Mouse (Mus musculus) bone marrow macrophage, adult 2 months (primary cell): ENCODE measurements around the gene Edem2. TPM values are rescaled to one million over a fixed set of nuclear protein-coding genes. Genes with fewer than 3 reads are reported as not detected.
A peak's percentile ranks its signal among the peaks of the same experiment; 100 is the strongest.

ENCODE experiments used
- H3K27ac ChIP-seq: 2 replicates; pipeline ENCODE4 v1.5.1; 2012; ENCODE audit warnings: low read depth, low read length; ENCODE audit not compliant: insufficient read depth
- H3K4me1 ChIP-seq: 2 replicates; pipeline ENCODE4 v1.6.1; 2012; ENCODE audit warnings: low read length; ENCODE audit not compliant: control insufficient read depth, insufficient read depth
- H3K4me3 ChIP-seq: 2 replicates; pipeline ENCODE4 v1.5.1; 2012; ENCODE audit warnings: mild to moderate bottlenecking, low read length, moderate library complexity; ENCODE audit not compliant: insufficient read depth
- CTCF ChIP-seq: IDR thresholded peaks from 2 replicates; pipeline ENCODE4 v1.5.1; 2012; ENCODE audit warnings: low read depth, mild to moderate bottlenecking, low read length, moderate library complexity
- POLR2A ChIP-seq: IDR thresholded peaks from 2 replicates; pipeline ENCODE4 v1.6.1; 2012; ENCODE audit warnings: mild to moderate bottlenecking, low read depth, low read length, borderline replicate concordance
- polyA plus RNA-seq: library from polyadenylated mRNA; stranded (reverse); fragments of >200 nt; gene quantifications from 2 replicates; pipeline ENCODE4 v1.2.4, GENCODE M21; 2012; ENCODE audit not compliant: missing spikeins, insufficient read depth, insufficient read length

Gene Edem2
- 44.3 and 46.4 TPM in 2 replicates for polyA plus RNA-seq

DNA sequence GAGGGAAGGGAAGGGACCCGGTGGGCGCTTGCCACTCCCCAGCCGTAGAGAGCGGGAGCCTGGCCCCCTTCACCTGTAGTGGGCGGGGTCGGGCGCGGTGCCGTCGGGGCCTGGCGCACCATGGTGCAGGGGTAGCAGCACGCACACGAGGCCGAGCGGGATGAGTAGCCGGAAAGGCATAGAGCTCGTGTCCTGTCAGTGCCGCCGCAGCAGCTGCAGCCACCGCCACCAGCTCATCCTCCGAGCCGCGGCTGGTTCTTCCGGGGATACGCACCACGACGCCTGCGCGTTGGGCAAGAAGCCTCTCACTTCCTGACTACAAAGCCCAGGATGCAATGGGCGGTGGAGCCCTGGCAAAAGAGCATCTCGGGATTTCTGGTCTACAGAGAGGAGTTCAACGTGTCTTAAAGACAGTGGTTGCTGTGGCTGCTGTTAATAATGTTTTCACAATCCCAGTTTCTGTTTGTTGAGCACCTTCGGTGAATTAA, at the start of gene Edem2:
Edem2 (minus strand) TSS at position 318 of the 488 bp plus-strand sequence.
- peaks cover 32% of the 10 kb centered on the region for H3K4me1 ChIP-seq
- no peak within 1 kb of the TSS for H3K27ac ChIP-seq
- TF ChIP-seq CTCF (no peak), POLR2A (no peak)
- H3K4me3 ChIP-seq: peak within 1 kb of the TSS; percentile 63

DNA sequence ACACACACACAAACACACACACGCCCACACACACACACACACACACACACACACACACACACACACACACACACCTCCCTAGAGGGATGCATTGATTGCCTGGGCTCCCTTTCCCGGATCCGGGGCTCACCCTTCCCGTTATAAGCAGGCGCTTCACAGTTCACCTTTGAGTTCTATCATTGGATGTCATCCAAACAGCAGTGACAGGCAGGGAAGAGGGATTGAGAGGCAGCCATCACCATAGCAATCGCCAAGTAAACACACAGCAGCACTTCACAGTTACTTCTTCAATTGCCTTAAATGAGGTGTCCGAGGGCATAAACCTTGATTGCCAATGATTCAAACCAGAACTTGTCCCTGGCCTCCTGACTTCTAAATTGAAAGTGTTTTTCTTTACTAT, 49.8 kb upstream of the Edem2 start:
- Histone ChIP-seq H3K4me3 (no peak overlapping the region), H3K4me1 (no peaks in the 10 kb centered on the region), H3K27ac (no peak overlapping the region)
- TF ChIP-seq CTCF (no peak), POLR2A (no peak)

- TF ChIP-seq CTCF (no peak), POLR2A (no peak)
- no peak overlapping the region for H3K27ac ChIP-seq
- no peaks in the 10 kb centered on the region for H3K4me1 ChIP-seq
- no peak overlapping the region for H3K4me3 ChIP-seq
Measured at GRCm38 (mm10) chr2:155778004-155778403, 48.7 kb upstream of the Edem2 start.

DNA sequence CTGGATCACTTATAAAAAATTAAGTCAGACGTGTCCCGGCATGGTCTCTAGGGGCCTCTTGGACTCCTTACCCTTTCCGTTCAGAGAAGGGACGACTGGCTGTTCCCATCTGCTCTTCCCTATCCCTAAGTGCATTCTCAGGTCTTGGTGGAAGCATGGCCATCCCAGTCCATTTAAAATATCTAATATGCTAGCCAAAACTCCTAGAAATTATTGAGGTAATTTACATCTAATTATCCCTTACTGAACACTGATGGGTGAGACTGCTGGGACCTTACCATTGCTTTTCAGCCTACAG, 48.4 kb upstream of the Edem2 start:
- H3K4me3 ChIP-seq: no peak overlapping the region
- TF ChIP-seq CTCF: no peak
- TF ChIP-seq POLR2A: no peak
- no peaks in the 10 kb centered on the region for H3K4me1 ChIP-seq
- no peak overlapping the region for H3K27ac ChIP-seq

DNA sequence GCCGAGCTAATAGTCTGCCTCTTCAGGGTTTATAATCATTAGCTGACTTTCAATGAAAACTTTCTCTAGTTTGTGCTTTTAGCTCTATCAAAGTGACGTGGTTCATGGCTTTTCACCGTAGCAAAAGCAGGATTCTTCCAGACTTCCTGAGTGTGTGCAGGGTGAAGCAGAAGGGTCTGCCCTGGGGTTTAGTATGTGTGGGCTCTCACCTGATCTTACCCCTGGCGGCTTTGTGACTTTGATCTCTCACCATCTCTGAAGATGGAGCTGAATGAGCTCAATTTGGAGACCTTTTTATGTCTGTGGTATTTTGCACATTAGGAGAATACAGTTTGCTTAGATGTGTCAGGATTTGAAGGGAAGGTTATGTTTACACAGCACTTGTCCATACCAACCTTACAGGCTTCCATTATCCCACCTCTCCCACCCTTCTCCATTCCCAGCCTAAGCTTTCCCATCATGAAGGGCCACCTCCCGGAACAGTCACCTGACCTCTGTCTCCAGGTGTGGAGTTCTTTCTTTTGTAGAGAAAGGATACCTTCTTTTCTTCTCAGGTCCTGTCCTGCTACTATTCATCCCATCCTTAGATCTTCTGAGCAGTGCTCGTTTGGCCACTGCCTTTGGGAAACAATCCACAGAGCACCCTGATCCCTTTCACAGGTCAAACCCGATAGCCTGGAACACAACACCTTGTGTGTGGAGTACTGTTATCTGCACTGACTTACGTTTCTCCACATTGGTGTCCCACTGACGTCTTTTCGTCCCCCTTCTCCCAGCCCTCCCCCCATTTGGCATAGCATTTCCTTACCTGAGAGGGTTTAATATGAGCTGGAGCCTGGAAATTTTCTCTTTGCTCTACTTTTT, 47.8 kb upstream of the Edem2 start:
- no peak overlapping the region for H3K4me3 ChIP-seq
- TF ChIP-seq POLR2A (no peak), CTCF (no peak)
- H3K27ac ChIP-seq: no peak overlapping the region
- no peaks in the 10 kb centered on the region for H3K4me1 ChIP-seq

- Histone ChIP-seq H3K27ac (no peak overlapping the region), H3K4me3 (peak overlapping the region; percentile 57), H3K4me1 (no peaks in the 10 kb centered on the region)
- TF ChIP-seq POLR2A: no peak
- no peak for TF ChIP-seq CTCF
Measured at GRCm38 (mm10) chr2:155775685-155776263, 46.5 kb upstream of the Edem2 start.

DNA sequence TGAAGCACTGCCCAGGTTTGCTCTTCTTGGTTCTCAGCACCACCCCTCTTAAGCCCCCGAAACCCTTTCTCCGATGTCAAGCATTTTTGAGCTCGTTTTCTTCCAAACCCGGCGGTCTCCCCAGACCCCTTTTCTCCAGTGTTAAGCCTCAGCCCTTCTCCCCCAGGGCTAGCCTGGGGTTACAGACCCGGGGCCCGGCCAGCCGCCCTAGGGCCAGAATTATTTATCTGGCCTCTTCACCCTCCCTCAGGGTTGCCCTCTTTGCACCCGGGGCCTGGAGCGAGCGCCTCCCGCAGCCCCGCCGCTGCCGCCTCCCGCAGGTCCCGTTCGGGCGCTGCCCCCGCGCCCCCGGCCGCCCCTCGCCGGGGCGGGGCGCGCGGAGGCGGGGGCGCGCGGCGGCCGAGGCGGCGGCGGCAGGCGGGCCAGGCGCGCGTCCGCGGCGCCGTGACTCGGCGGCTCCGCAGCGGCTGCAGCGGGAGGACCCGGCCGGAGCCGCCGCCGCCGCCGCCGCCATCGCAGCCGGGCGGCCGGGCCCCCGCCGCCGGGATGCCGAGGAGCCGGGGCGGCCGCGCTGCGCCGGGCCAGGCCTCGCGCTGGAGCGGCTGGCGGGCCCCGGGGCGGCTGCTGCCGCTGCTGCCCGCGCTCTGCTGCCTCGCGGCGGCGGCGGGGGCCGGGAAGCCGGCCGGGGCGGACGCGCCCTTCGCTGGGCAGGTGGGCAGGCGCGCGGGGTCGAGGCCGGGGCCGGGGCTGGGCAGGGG, 45.8 kb upstream of the Edem2 start, which contains the start of gene Mmp24:
Mmp24 (plus strand) TSS at position 416 of the 758 bp plus-strand sequence.
- Histone ChIP-seq H3K4me1 (no peaks in the 10 kb centered on the region), H3K27ac (no peak within 1 kb of the TSS), H3K4me3 (peak within 1 kb of the TSS; percentile 57)
- TF ChIP-seq CTCF: no peak
- no peak for TF ChIP-seq POLR2A

GRCm38 (mm10) chr2:155774261-155774926, 45.1 kb upstream of the Edem2 start:
- no peak overlapping the region for H3K27ac ChIP-seq
- H3K4me1 ChIP-seq: no peaks in the 10 kb centered on the region
- no peak for TF ChIP-seq POLR2A
- H3K4me3 ChIP-seq: 0 out of 2 replicates have a peak overlapping the region, but pooled peaks have one; percentile 24

DNA sequence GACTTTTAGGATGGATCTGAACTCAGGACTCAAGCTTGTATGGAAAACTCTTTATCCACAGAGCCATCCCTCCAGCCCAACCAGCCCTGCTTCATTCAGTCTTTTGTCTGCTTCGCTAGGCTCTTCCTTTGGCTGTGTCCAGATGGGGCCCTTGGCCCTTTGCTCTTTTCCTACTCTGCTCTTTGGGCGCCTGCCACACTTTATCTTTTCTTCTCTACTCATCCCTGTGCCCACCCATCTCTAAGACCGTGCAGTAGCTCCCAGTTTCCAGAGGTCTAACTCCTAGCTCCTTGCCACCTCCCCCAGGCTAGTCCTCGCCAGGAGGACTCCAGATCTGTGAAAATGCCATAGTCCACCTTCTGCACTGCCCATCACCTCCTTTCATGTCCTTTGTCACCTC, 44.4 kb upstream of the Edem2 start:
- no peak overlapping the region for H3K4me3 ChIP-seq
- no peak overlapping the region for H3K27ac ChIP-seq
- no peaks in the 10 kb centered on the region for H3K4me1 ChIP-seq
- TF ChIP-seq POLR2A: no peak
- no peak for TF ChIP-seq CTCF

DNA sequence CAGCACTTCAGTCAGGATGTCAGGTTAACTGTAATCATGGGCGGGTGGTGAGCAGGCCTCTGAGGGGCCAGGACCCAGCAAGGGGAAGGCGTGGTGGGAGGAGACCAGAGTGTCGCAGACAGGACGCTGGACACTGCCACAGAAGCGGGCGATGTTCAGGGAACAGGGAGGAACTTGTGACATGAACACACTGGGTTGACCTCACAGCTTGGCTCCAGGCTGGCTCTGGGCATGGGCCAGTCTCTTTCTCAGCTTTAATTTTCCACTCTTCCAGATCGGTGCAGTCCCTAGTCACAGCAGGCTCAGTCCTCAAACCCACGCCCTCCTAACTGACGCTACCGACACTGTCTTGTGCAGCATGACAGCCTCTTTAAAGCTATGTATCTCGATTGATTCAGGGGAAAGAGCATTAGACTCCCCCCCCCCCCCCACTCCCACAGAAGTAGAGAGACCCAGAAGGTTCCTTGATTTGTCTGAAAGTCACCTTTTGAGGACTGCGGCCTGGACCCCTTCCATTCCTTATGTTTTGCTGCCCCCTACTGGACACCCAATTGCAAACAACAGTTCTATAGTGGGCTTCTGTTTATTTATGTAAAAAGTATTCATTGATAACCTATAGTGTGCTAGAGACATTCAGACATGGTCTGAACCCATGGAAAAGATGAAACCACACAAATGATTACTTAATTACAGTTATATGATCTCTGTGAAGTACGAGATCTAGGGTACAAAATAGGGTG, 35.6 kb upstream of the Edem2 start:
- Histone ChIP-seq H3K4me3 (no peak overlapping the region), H3K27ac (no peak overlapping the region), H3K4me1 (peaks cover 16% of the 10 kb centered on the region)
- no peak for TF ChIP-seq CTCF
- no peak for TF ChIP-seq POLR2A
